Mouse (Mus musculus) G1E (cell line): ENCODE data around the gene Zfp558. TPM values are rescaled to one million over a fixed set of nuclear protein-coding genes. Genes with fewer than 3 reads are reported as not detected.
"Not testable (repeated sequence)": the region's sequence is repeated elsewhere in the genome, so short reads cannot be mapped to it uniquely, and the experiment has no call there.

Experiments used
- ATAC-seq: 2 replicates; pipeline ENCODE4 v1.8.0; 2016; ENCODE audit warnings: mild to moderate bottlenecking; ENCODE audit not compliant: insufficient number of reproducible peaks, poor library complexity, low FRiP score, severe bottlenecking; ENCODE audit errors: extremely low read depth
- DNase-seq: peaks from one replicate; pipeline ENCODE4 v3.0.0; 2012; ENCODE audit warnings: low spot score
- H3K27me3 ChIP-seq: 2 replicates; pipeline ENCODE4 v1.6.1; 2012; ENCODE audit warnings: mild to moderate bottlenecking, low read length, inconsistent platforms; ENCODE audit not compliant: insufficient read depth
- H3K36me3 ChIP-seq: replicated peaks from 2 replicates; pipeline ENCODE3; 2012; ENCODE audit warnings: mild to moderate bottlenecking, inconsistent platforms
- H3K4me1 ChIP-seq: 2 replicates; pipeline ENCODE4 v1.6.1; 2012; ENCODE audit warnings: low read depth, low read length, inconsistent platforms, mixed read lengths; ENCODE audit not compliant: insufficient read depth
- H3K4me3 ChIP-seq: 2 replicates; pipeline ENCODE4 v1.5.1; 2012; ENCODE audit warnings: low read depth, mild to moderate bottlenecking, inconsistent platforms, low read length, moderate library complexity, mixed read lengths
- H3K9me3 ChIP-seq: replicated peaks from 2 replicates; pipeline ENCODE4 v1.6.1; 2012; ENCODE audit warnings: inconsistent platforms
- CTCF ChIP-seq: IDR thresholded peaks from 2 replicates; pipeline ENCODE4 v1.5.1; 2012; ENCODE audit warnings: low read depth, low read length, inconsistent platforms, mixed read lengths
- GATA1 ChIP-seq: IDR thresholded peaks from 2 replicates; pipeline ENCODE4 v1.6.1; 2012; ENCODE audit warnings: borderline replicate concordance, low read length, inconsistent platforms, mixed read lengths
- GATA2 ChIP-seq: IDR thresholded peaks from 2 replicates; pipeline ENCODE4 v1.6.1; 2012; ENCODE audit warnings: low read depth, low read length, inconsistent platforms, borderline replicate concordance
- POLR2AphosphoS5 ChIP-seq: IDR thresholded peaks from 2 replicates; pipeline ENCODE4 v1.6.1; 2012; ENCODE audit warnings: low read depth, low read length, inconsistent platforms; ENCODE audit not compliant: insufficient replicate concordance
- TAL1 ChIP-seq: conservative IDR thresholded peaks from 2 replicates; pipeline ENCODE4 v1.6.1; 2012; ENCODE audit warnings: low read depth, low read length, inconsistent platforms, mixed read lengths
- polyA plus RNA-seq: library from polyadenylated mRNA; stranded (reverse); fragments of >175 nt; gene quantifications from 2 replicates; pipeline ENCODE4 v1.2.3, GENCODE M21; 2012
- total RNA-seq, 2 experiments: library from RNA; stranded (forward) in 1 of 2; stranded (reverse) in 1 of 2; fragments of 200-1000 nt in 1 of 2; fragments of >200 nt in 1 of 2; fragmentation: Nextera tagmentation in 1 of 2; gene quantifications; 2 replicates each; pipeline ENCODE4 v1.2.3; 2014 to 2017

Gene Zfp558
- total and polyA plus RNA-seq, 3 experiments: 0.60 to 4.4 (median 1.3) TPM

GRCm38 (mm10) chr9:18430354-18430753 is 47.7 kb downstream of the Zfp558 start, which contains the start of gene Mbd3l2:
Gene Mbd3l2 (plus strand): TSS chr9:18430654.
- Histone ChIP-seq H3K4me3 (no peak within 1 kb of the TSS), H3K27me3 (no peaks in the 10 kb centered on the region), H3K9me3 (no peaks in the 10 kb centered on the region), H3K4me1 (no peaks in the 10 kb centered on the region), H3K36me3 (no peaks in the 10 kb centered on the region)
- DNase-seq (no peak), ATAC-seq (no peak)
- TF ChIP-seq POLR2AphosphoS5: no peak
- no peak for TF ChIP-seq TAL1
- no peak for TF ChIP-seq GATA1
- TF ChIP-seq GATA2: no peak
- no peak for TF ChIP-seq CTCF

- not testable (repeated sequence) for H3K27me3 ChIP-seq, ATAC-seq, H3K4me1 ChIP-seq, H3K4me3 ChIP-seq, H3K36me3 ChIP-seq, H3K9me3 ChIP-seq, DNase-seq
Observed at GRCm38 (mm10) chr9:18412371-18412770, 65.7 kb downstream of the Zfp558 start.

Other genes with a start within 250 kb of the Zfp558 start
- 96.8 and 109 TPM in 2 replicates for gene Chordc1, start 186.1 kb downstream of the Zfp558 start, total RNA-seq (2014; fragmentation: Nextera tagmentation)
- 124 and 137 TPM in 2 replicates for gene Chordc1, start 186.1 kb downstream of the Zfp558 start, total RNA-seq (2017)
- 2.2 and 2.9 TPM in 2 replicates for gene Chordc1, start 186.1 kb downstream of the Zfp558 start, polyA plus RNA-seq
- gene Naalad2, start 75.3 kb downstream of the Zfp558 start, total RNA-seq (2014; fragmentation: Nextera tagmentation): not detected in 2 replicates
- under 0.01 and 0.06 TPM in 2 replicates for gene Naalad2, start 75.3 kb downstream of the Zfp558 start, total RNA-seq (2017)
- not detected in 2 replicates for gene Naalad2, start 75.3 kb downstream of the Zfp558 start, polyA plus RNA-seq
- not detected in 2 replicates for gene Ubtfl1, start 73.8 kb downstream of the Zfp558 start, total RNA-seq (2014; fragmentation: Nextera tagmentation)
- gene Ubtfl1, start 73.8 kb downstream of the Zfp558 start, total RNA-seq (2017): 0.05 TPM in 1 of 2 replicates, not detected in the other
- not detected in 2 replicates for gene Ubtfl1, start 73.8 kb downstream of the Zfp558 start, polyA plus RNA-seq
- not detected in 2 replicates for gene Mbd3l2, start 47.6 kb downstream of the Zfp558 start, total RNA-seq (2014; fragmentation: Nextera tagmentation)
- gene Mbd3l2, start 47.6 kb downstream of the Zfp558 start, total RNA-seq (2017): 0.22 TPM in 1 of 2 replicates, not detected in the other
- not detected in 2 replicates for gene Mbd3l2, start 47.6 kb downstream of the Zfp558 start, polyA plus RNA-seq
- gene Mbd3l1, start 91 bp upstream of the Zfp558 start, total RNA-seq (2014; fragmentation: Nextera tagmentation): not detected in 2 replicates
- not detected in 2 replicates for gene Mbd3l1, start 91 bp upstream of the Zfp558 start, total RNA-seq (2017)
- not detected in 2 replicates for gene Mbd3l1, start 91 bp upstream of the Zfp558 start, polyA plus RNA-seq
- gene Muc16, start 196.3 kb upstream of the Zfp558 start, total RNA-seq (2014; fragmentation: Nextera tagmentation): not detected in 2 replicates
- gene Muc16, start 196.3 kb upstream of the Zfp558 start, total RNA-seq (2017): 0.06 and 0.22 TPM in 2 replicates
- not detected in 2 replicates for gene Muc16, start 196.3 kb upstream of the Zfp558 start, polyA plus RNA-seq